Mouse (Mus musculus) stomach, embryonic 14.5 days (tissue): Measurements from ENCODE around the gene Ruvbl1. TPM values are rescaled to one million over a fixed set of nuclear protein-coding genes. Genes with fewer than 3 reads are reported as not detected.

Experiments
- ATAC-seq: fragments of 200-750 bp; cut with Nextera tagmentation; 2 replicates; pipeline ENCODE4 v1.8.0; 2017; ENCODE audit warnings: low read depth, moderate TSS enrichment; ENCODE audit not compliant: insufficient number of reproducible peaks, insufficient read depth, low FRiP score
- H3K27ac ChIP-seq: fragments of 300-500 bp; sonication (generic); 2 replicates; pipeline ENCODE4 v1.5.1; 2014; ENCODE audit warnings: mild to moderate bottlenecking, low read length, moderate library complexity, mixed read lengths
- H3K27me3 ChIP-seq: fragments of 300-500 bp; sonication (generic); 2 replicates; pipeline ENCODE4 v1.6.1; 2014; ENCODE audit warnings: low read length, control low read depth, mixed read lengths; ENCODE audit not compliant: control insufficient read depth, insufficient read depth
- H3K36me3 ChIP-seq: fragments of 300-500 bp; sonication (generic); 2 replicates; pipeline ENCODE4 v1.6.1; 2014; ENCODE audit warnings: mild to moderate bottlenecking, control low read depth, low read length, moderate library complexity, mixed read lengths; ENCODE audit not compliant: control insufficient read depth, insufficient read depth
- H3K4me1 ChIP-seq: fragments of 300-500 bp; sonication (generic); 2 replicates; pipeline ENCODE4 v1.6.1; 2014; ENCODE audit warnings: low read length, control low read depth, mixed read lengths; ENCODE audit not compliant: control insufficient read depth, insufficient read depth
- H3K4me2 ChIP-seq: fragments of 300-500 bp; sonication (generic); replicated peaks from 2 replicates; pipeline ENCODE4 v1.6.1; 2014; ENCODE audit warnings: low read depth, low read length, control low read depth
- H3K4me3 ChIP-seq: fragments of 300-500 bp; sonication (generic); 2 replicates; pipeline ENCODE4 v1.5.1; 2014; ENCODE audit warnings: low read depth, low read length, control low read depth
- H3K9ac ChIP-seq: fragments of 300-500 bp; sonication (generic); replicated peaks from 2 replicates; pipeline ENCODE4 v1.6.1; 2014; ENCODE audit warnings: low read depth, mild to moderate bottlenecking, control low read depth, low read length, moderate library complexity, mixed read lengths
- H3K9me3 ChIP-seq: fragments of 300-500 bp; sonication (generic); 2 replicates; pipeline ENCODE4 v1.6.1; 2016; ENCODE audit warnings: low read depth, low read length, control low read depth; ENCODE audit not compliant: control insufficient read depth
- WGBS: fragments of 180-500 bp; shearing (Covaris S2); extraction: QIAGEN DNeasy Blood & Tissue Kit; methylation state at CpG from one replicate; pipeline ENCODE4 v1.1.7; 2014; 5-methylcytosine and 5-hydroxymethylcytosine counted together
- polyA plus RNA-seq: library from polyadenylated mRNA; unstranded; fragments of >200 nt; fragmentation: Nextera tagmentation; extraction: Ambion mirVana; gene quantifications from 2 replicates; pipeline ENCODE4 v1.2.1, GENCODE M21; 2014

Ruvbl1 gene
- polyA plus RNA-seq, 1 experiment from 2014 or later, result 120 TPM

GRCm38 (mm10) chr6:88445661-88446060 lies 19.5 kb upstream of the Ruvbl1 start:
- WGBS, result 14% methylated on average over 5 of the region's 5 CpGs
- Histone ChIP-seq H3K27ac (no peak overlapping the region), H3K4me1 (peaks cover 10% of the 10 kb centered on the region; the same call in 1 of the 2 replicates), H3K4me2 (peak overlapping the region; percentile 70), H3K36me3 (no peaks in the 10 kb centered on the region), H3K27me3 (no peaks in the 10 kb centered on the region), H3K9me3 (no peaks in the 10 kb centered on the region), H3K9ac (peak overlapping the region; percentile 86), H3K4me3 (peak overlapping the region; percentile 88)
- ATAC-seq, result no peak

GRCm38 (mm10) chr6:88446063-88447002 lies 18.9 kb upstream of the Ruvbl1 start, which contains the start of gene Eefsec:
TSS of gene Eefsec (minus strand) at chr6:88446539.
- no peaks in the 10 kb centered on the region for H3K9me3 ChIP-seq
- peak within 1 kb of the TSS; percentile 86 for H3K9ac ChIP-seq
- H3K4me3 ChIP-seq, result peak within 1 kb of the TSS; percentile 88
- H3K4me1 ChIP-seq, result peaks cover 10% of the 10 kb centered on the region; the same call in 1 of the 2 replicates
- no peaks in the 10 kb centered on the region for H3K36me3 ChIP-seq
- WGBS, result under 1% methylated on average over 72 of the region's 72 CpGs
- H3K27me3 ChIP-seq, result 0 out of 2 replicates have a peak, but pooled peaks cover 2% of the 10 kb centered on the region
- H3K4me2 ChIP-seq, result peak within 1 kb of the TSS; percentile 70
- peak; percentile 89 for ATAC-seq
- peak within 1 kb of the TSS; percentile 61 for H3K27ac ChIP-seq

GRCm38 (mm10) chr6:88447454-88447853 lies 17.8 kb upstream of the Ruvbl1 start:
- Histone ChIP-seq H3K4me2 (no peak overlapping the region), H3K9me3 (no peaks in the 10 kb centered on the region), H3K27ac (no peak overlapping the region), H3K9ac (no peak overlapping the region), H3K4me3 (no peak overlapping the region), H3K4me1 (peaks cover 10% of the 10 kb centered on the region; the same call in 1 of the 2 replicates), H3K27me3 (0 out of 2 replicates have a peak, but pooled peaks cover 2% of the 10 kb centered on the region), H3K36me3 (no peaks in the 10 kb centered on the region)
- 33% methylated on average over 4 of the region's 4 CpGs for WGBS
- ATAC-seq, result no peak

GRCm38 (mm10) chr6:88454545-88454944 lies 10.7 kb upstream of the Ruvbl1 start:
- Histone ChIP-seq H3K27ac (no peak overlapping the region), H3K4me3 (no peak overlapping the region), H3K9ac (no peak overlapping the region), H3K4me2 (no peak overlapping the region), H3K36me3 (no peaks in the 10 kb centered on the region), H3K9me3 (no peaks in the 10 kb centered on the region), H3K4me1 (no peaks in the 10 kb centered on the region), H3K27me3 (0 out of 2 replicates have a peak, but pooled peaks cover 2% of the 10 kb centered on the region)
- no peak for ATAC-seq
- 59% methylated on average over 2 of the region's 2 CpGs for WGBS

- Histone ChIP-seq H3K4me2 (no peak overlapping the region), H3K4me1 (peaks cover 10% of the 10 kb centered on the region; the same call in 1 of the 2 replicates), H3K27me3 (no peaks in the 10 kb centered on the region), H3K27ac (no peak overlapping the region), H3K9ac (no peak overlapping the region), H3K9me3 (no peaks in the 10 kb centered on the region), H3K4me3 (no peak overlapping the region), H3K36me3 (peaks cover 45% of the 10 kb centered on the region)
- no peak for ATAC-seq
- WGBS, result 80% methylated on average over 6 of the region's 6 CpGs
Observed at GRCm38 (mm10) chr6:88469878-88470277, 4.7 kb downstream of the Ruvbl1 start.

GRCm38 (mm10) chr6:88480421-88480820 lies 15.2 kb downstream of the Ruvbl1 start:
- 58% methylated on average over 6 of the region's 6 CpGs for WGBS
- ATAC-seq, result no peak

GRCm38 (mm10) chr6:88483111-88483510 lies 17.9 kb downstream of the Ruvbl1 start:
- no peak overlapping the region for H3K4me3 ChIP-seq
- WGBS, result 80% methylated on average over 7 of the region's 7 CpGs
- H3K9ac ChIP-seq, result no peak overlapping the region
- peaks cover 73% of the 10 kb centered on the region for H3K36me3 ChIP-seq
- ATAC-seq, result no peak
- H3K4me1 ChIP-seq, result no peaks in the 10 kb centered on the region
- H3K9me3 ChIP-seq, result no peaks in the 10 kb centered on the region
- no peak overlapping the region for H3K27ac ChIP-seq
- H3K4me2 ChIP-seq, result no peak overlapping the region
- no peaks in the 10 kb centered on the region for H3K27me3 ChIP-seq

More at GRCm38 (mm10) chr6:88480421-88480820, 15.2 kb downstream of the Ruvbl1 start:
- Histone ChIP-seq H3K4me1 (no peaks in the 10 kb centered on the region), H3K9ac (no peak overlapping the region), H3K9me3 (no peaks in the 10 kb centered on the region), H3K36me3 (peaks cover 65% of the 10 kb centered on the region), H3K27me3 (no peaks in the 10 kb centered on the region), H3K27ac (no peak overlapping the region), H3K4me2 (no peak overlapping the region), H3K4me3 (no peak overlapping the region)

GRCm38 (mm10) chr6:88483913-88484312 lies 18.7 kb downstream of the Ruvbl1 start:
- Histone ChIP-seq H3K36me3 (peaks cover 68% of the 10 kb centered on the region), H3K27ac (no peak overlapping the region), H3K9ac (no peak overlapping the region), H3K9me3 (no peaks in the 10 kb centered on the region), H3K4me3 (no peak overlapping the region), H3K4me2 (no peak overlapping the region), H3K4me1 (no peaks in the 10 kb centered on the region), H3K27me3 (no peaks in the 10 kb centered on the region)
- ATAC-seq, result no peak
